Mouse (Mus musculus) heart, embryonic 16.5 days (tissue): ENCODE measurements around the gene 4931428L18Rik. TPM values are rescaled to one million over a fixed set of nuclear protein-coding genes. Genes with fewer than 3 reads are reported as not detected.

Experiments
- ATAC-seq: fragments of 200-750 bp; cut with Nextera tagmentation; replicated peaks from 2 replicates; pipeline ENCODE4 v1.8.0; 2017; ENCODE audit warnings: moderate number of reproducible peaks; ENCODE audit not compliant: insufficient read depth, low FRiP score; ENCODE audit errors: extremely low read depth
- H3K27ac ChIP-seq: fragments of 300-500 bp; sonication (generic); 2 replicates; pipeline ENCODE4 v1.5.1; 2014; ENCODE audit warnings: mild to moderate bottlenecking, low read length, control low read depth, moderate library complexity
- H3K27me3 ChIP-seq: fragments of 300-500 bp; sonication (generic); 2 replicates; pipeline ENCODE4 v1.6.1; 2014; ENCODE audit warnings: low read length, mixed read lengths; ENCODE audit not compliant: control insufficient read depth, insufficient read depth
- H3K36me3 ChIP-seq: fragments of 300-500 bp; sonication (generic); 2 replicates; pipeline ENCODE4 v1.6.1; 2014; ENCODE audit not compliant: control insufficient read depth, insufficient read depth
- H3K4me1 ChIP-seq: fragments of 300-500 bp; sonication (generic); 2 replicates; pipeline ENCODE4 v1.6.1; 2014; ENCODE audit warnings: low read length, mixed read lengths; ENCODE audit not compliant: control insufficient read depth, insufficient read depth
- H3K4me2 ChIP-seq: fragments of 300-500 bp; sonication (generic); 2 replicates; pipeline ENCODE4 v1.6.1; 2014; ENCODE audit warnings: low read depth, mild to moderate bottlenecking, control low read depth, low read length
- H3K4me3 ChIP-seq: fragments of 300-500 bp; sonication (generic); 2 replicates; pipeline ENCODE4 v1.5.1; 2014; ENCODE audit warnings: mild to moderate bottlenecking, control low read depth, low read length
- H3K9ac ChIP-seq: fragments of 300-500 bp; sonication (generic); 2 replicates; pipeline ENCODE4 v1.6.1; 2014; ENCODE audit warnings: low read length, control low read depth
- H3K9me3 ChIP-seq: fragments of 300-500 bp; sonication (generic); replicated peaks from 2 replicates; pipeline ENCODE4 v1.6.1; 2016; ENCODE audit warnings: low read length; ENCODE audit not compliant: control insufficient read depth
- WGBS: fragments of 180-500 bp; shearing (Covaris S2); extraction: QIAGEN DNeasy Blood & Tissue Kit; methylation state at CpG from one replicate; pipeline ENCODE4 v1.1.7; 2014; 5-methylcytosine and 5-hydroxymethylcytosine counted together
- polyA plus RNA-seq: library from polyadenylated mRNA; unstranded; fragments of >200 nt; fragmentation: Nextera tagmentation; extraction: Ambion mirVana; gene quantifications from 2 replicates; pipeline ENCODE4 v1.2.1, GENCODE M21; 2015

The 4931428L18Rik gene
- polyA plus RNA-seq, 1 experiment from 2014 or later = not detected

GRCm38 (mm10) chr1:31156185-31156584 is 66.3 kb downstream of the 4931428L18Rik start:
- H3K4me3 ChIP-seq = no peak overlapping the region
- 41% methylated on average over 2 of the region's 2 CpGs for WGBS
- no peaks in the 10 kb centered on the region for H3K4me1 ChIP-seq

GRCm38 (mm10) chr1:31153793-31154349 is 68.6 kb downstream of the 4931428L18Rik start:
- H3K4me1 ChIP-seq = no peaks in the 10 kb centered on the region
- H3K36me3 ChIP-seq = no peaks in the 10 kb centered on the region
- H3K4me2 ChIP-seq = no peak overlapping the region
- peak; percentile 52 for ATAC-seq
- no peaks in the 10 kb centered on the region for H3K9me3 ChIP-seq
- WGBS = 12% methylated on average over 7 of the region's 7 CpGs
- no peak overlapping the region for H3K4me3 ChIP-seq
- H3K27ac ChIP-seq = no peak overlapping the region
- H3K27me3 ChIP-seq = no peaks in the 10 kb centered on the region
- H3K9ac ChIP-seq = no peak overlapping the region

More at GRCm38 (mm10) chr1:31156185-31156584, 66.3 kb downstream of the 4931428L18Rik start:
- Histone ChIP-seq H3K4me2 (no peak overlapping the region), H3K27me3 (no peaks in the 10 kb centered on the region), H3K9me3 (peaks cover 6% of the 10 kb centered on the region), H3K27ac (no peak overlapping the region), H3K36me3 (no peaks in the 10 kb centered on the region), H3K9ac (no peak overlapping the region)
- ATAC-seq = no peak

GRCm38 (mm10) chr1:31152799-31153426 is 69.6 kb downstream of the 4931428L18Rik start:
- 51% methylated on average over 2 of the region's 2 CpGs for WGBS
- ATAC-seq = no peak

GRCm38 (mm10) chr1:31150546-31150945 is 71.9 kb downstream of the 4931428L18Rik start:
- no peak overlapping the region for H3K4me2 ChIP-seq
- H3K9ac ChIP-seq = no peak overlapping the region
- no peaks in the 10 kb centered on the region for H3K9me3 ChIP-seq
- H3K27me3 ChIP-seq = no peaks in the 10 kb centered on the region
- no peak for ATAC-seq
- 57% methylated on average over 3 of the region's 3 CpGs for WGBS
- no peak overlapping the region for H3K27ac ChIP-seq
- H3K4me1 ChIP-seq = no peaks in the 10 kb centered on the region
- no peaks in the 10 kb centered on the region for H3K36me3 ChIP-seq
- H3K4me3 ChIP-seq = no peak overlapping the region

More at GRCm38 (mm10) chr1:31152799-31153426, 69.6 kb downstream of the 4931428L18Rik start:
- no peaks in the 10 kb centered on the region for H3K9me3 ChIP-seq
- H3K4me3 ChIP-seq = no peak overlapping the region
- no peak overlapping the region for H3K9ac ChIP-seq
- H3K4me2 ChIP-seq = no peak overlapping the region
- H3K27ac ChIP-seq = no peak overlapping the region
- H3K36me3 ChIP-seq = no peaks in the 10 kb centered on the region
- no peaks in the 10 kb centered on the region for H3K27me3 ChIP-seq
- no peaks in the 10 kb centered on the region for H3K4me1 ChIP-seq

DNA sequence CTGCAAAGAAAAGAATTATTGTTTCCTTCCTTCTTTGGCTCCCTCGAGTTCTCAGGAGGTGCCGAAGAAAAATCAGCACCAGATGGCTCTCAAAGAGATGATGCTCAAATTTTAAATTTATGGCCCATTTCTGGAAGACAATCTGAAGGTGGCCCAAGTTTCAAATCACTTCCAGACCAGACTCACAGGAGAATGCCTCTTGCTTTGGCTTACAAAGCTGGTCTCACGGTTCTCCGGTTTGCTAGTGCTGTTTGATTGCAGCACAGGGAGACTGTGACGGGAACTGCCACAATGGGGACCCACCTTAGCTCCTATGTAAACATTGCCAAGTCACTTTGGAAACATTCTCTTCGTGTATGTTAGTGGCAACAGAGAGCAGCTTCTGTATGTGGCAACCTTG is 72.8 kb downstream of the 4931428L18Rik start:
- Histone ChIP-seq H3K27ac (no peak overlapping the region), H3K9ac (no peak overlapping the region), H3K4me2 (no peak overlapping the region), H3K4me3 (no peak overlapping the region), H3K27me3 (no peaks in the 10 kb centered on the region), H3K36me3 (no peaks in the 10 kb centered on the region), H3K4me1 (no peaks in the 10 kb centered on the region), H3K9me3 (no peaks in the 10 kb centered on the region)
- no peak for ATAC-seq
- 52% methylated on average over 6 of the region's 6 CpGs for WGBS

GRCm38 (mm10) chr1:31143571-31143970 is 78.9 kb downstream of the 4931428L18Rik start:
- ATAC-seq = no peak
- Histone ChIP-seq H3K4me3 (no peak overlapping the region), H3K27me3 (no peaks in the 10 kb centered on the region), H3K4me2 (no peak overlapping the region), H3K27ac (no peak overlapping the region), H3K4me1 (peaks cover 5% of the 10 kb centered on the region; the same call in 1 of the 2 replicates), H3K36me3 (no peaks in the 10 kb centered on the region), H3K9ac (no peak overlapping the region), H3K9me3 (no peaks in the 10 kb centered on the region)
- WGBS = 79% methylated on average over 2 of the region's 2 CpGs

DNA sequence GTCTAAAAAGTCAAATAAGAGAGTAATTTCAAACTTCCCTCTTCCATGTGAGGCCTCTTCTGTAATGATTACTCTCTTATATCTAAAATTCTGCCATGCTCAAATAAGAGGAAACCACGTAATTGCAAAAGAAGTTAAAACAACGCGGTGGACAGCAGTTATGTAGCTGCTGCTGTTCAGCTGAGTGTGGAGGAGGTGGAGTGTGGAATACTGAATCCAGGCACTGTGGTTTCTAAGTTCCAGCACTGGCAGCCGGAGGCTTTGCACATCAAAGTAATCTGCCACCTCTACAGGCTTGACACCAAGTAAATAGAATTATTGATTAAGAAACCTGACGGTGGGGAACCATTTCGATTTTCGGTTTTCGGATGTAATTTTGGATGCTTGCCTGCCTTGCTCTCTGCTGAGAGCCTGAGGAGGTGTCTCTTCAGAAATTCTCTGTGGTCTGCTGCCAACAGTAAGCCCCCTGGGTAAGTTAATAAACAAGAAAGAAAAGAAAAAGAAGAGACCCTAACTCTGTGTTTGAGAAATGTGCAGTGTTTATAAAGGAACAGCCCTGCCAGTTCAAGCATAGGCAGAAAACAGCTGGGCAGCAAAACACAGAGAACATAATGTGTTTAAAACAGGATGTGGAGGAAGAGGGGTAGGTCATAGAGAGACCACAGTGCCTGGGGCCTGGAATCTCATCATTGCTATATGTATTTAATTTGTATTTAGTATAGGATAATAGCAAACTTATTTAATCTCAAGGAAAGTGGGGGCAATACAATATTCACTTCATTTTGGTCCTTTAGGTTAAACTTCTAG is 80.0 kb downstream of the 4931428L18Rik start:
- Histone ChIP-seq H3K9me3 (no peaks in the 10 kb centered on the region), H3K27me3 (no peaks in the 10 kb centered on the region), H3K27ac (no peak overlapping the region), H3K9ac (no peak overlapping the region), H3K4me1 (peaks cover 5% of the 10 kb centered on the region; the same call in 1 of the 2 replicates), H3K4me2 (no peak overlapping the region), H3K36me3 (no peaks in the 10 kb centered on the region), H3K4me3 (no peak overlapping the region)
- 40% methylated on average over 8 of the region's 8 CpGs for WGBS
- ATAC-seq = no peak

DNA sequence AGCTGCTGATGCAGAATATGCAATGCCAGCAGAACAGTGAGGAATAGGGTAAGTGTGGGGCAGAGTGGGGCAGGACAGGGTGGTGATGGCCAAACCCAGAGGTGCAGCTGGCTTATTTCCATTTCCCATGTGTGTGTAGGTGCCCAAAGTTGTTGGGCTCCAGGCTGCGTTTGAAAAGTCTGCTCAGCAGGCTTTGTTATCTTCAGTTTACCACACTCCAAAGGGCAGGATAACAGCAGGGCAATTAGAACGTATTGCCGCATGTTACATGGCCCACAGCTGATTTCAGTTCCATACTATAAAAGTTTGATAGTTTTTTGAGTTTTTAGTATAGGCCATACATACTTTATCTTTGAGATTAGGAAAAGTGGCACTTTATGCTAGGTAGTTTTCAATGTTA is 84.1 kb downstream of the 4931428L18Rik start:
- WGBS = 40% methylated on average over 3 of the region's 3 CpGs

DNA sequence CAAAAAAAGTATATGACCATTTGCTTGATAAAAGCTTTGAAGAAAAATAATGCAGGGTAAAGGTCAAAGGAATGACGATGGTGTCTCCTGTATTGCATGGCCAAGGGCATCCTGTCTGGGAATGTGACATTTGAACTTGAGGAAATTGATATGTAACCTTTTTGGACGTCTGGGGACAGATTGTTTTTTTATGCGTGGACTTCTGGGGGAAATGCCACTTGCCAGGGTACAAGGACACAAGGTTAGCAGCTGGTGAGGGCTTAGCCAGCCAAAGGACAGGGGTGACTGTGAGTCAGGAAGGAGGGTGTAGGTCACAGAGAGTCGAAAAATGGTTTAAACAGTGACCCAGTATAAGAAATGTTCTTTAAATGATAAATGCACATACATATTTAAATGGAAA is 109.0 kb downstream of the 4931428L18Rik start:
- no peaks in the 10 kb centered on the region for H3K9me3 ChIP-seq
- H3K27ac ChIP-seq = no peak overlapping the region
- WGBS = 54% methylated on average over 4 of the region's 4 CpGs

More for the DNA sequence above, 84.1 kb downstream of the 4931428L18Rik start:
- no peaks in the 10 kb centered on the region for H3K9me3 ChIP-seq
- no peaks in the 10 kb centered on the region for H3K27me3 ChIP-seq
- no peak overlapping the region for H3K9ac ChIP-seq
- H3K27ac ChIP-seq = no peak overlapping the region
- no peaks in the 10 kb centered on the region for H3K36me3 ChIP-seq
- H3K4me3 ChIP-seq = no peak overlapping the region
- H3K4me2 ChIP-seq = no peak overlapping the region
- peaks cover 5% of the 10 kb centered on the region; the same call in 1 of the 2 replicates for H3K4me1 ChIP-seq
- ATAC-seq = no peak

More for the DNA sequence above, 109.0 kb downstream of the 4931428L18Rik start:
- Histone ChIP-seq H3K9ac (no peak overlapping the region), H3K36me3 (no peaks in the 10 kb centered on the region), H3K4me1 (no peaks in the 10 kb centered on the region), H3K4me2 (no peak overlapping the region), H3K4me3 (no peak overlapping the region), H3K27me3 (no peaks in the 10 kb centered on the region)
- ATAC-seq = no peak
